Mouse (Mus musculus): ENCODE measurements around the gene Mipep.
A peak's percentile ranks its signal among the peaks of the same experiment; 100 is the strongest.

The Mipep gene

DNA sequence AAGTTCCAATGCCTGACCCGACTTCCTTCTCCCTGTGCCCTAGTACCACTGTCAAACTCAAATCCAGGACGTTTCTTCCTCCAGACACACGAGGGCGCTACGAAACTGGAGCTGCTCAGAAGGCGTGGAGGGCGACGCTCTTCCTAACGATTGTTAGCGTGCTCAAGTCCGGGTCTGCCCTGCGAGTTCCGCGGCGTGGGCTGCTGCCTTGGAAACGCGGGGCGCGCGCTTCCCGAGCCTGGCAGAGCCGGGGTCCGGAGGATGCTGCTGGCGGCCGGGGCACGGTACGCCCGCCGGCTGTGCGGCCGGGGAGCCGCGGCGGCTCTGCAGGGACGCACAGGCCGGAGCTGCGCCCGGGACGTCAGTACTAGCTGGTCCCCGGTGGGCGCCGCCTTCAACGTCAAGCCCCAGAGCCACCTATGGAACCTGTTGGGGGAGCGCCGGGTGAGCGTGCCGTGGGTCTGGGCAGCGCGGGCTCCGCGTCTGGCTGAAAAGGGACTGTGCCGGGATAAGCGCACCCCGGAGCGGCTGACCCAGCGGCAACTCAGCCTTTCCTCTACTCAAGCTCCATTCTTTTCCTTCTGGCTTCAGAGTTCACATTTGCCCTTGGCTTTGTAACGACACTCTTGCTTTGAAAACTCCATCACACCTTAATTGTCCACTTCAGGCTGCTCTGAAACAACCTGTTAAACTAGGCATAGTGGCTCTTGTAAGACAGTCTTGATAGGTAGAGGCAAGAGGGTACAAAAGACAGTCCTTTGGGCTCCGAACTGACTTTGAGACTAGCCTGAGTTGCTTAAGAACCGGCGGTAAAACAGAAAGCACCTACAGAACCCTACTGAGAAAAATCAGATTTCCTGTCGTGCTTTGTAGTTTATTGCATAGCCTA, at the start of gene Mipep:
Gene Mipep (plus strand): TSS at position 147 of the 889 bp plus-strand sequence.
- DNase-seq (ENCODE audit: extremely low spot score, low read depth, low spot score), result peak; percentile 86

DNA sequence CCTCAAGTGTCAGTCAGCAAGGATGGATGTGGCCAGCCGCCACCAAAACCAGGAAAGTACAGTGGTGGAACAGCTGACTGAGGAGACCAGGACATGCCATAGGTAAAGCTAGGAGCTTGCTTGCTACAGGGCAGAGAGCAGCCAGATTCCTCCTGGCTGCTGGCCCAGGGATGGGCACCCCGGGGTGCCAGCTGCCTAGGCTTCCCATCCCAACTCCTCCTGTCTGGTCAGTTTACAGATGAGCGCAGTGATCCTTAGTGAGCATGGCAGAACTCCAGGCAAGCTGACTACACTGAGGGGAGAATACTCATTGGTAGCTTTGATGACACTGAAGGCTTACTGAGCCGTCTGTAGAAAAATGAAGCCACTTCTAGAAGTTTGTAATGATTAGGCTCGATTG, 49.2 kb upstream of the Mipep start:
- no peak for DNase-seq (ENCODE audit: extremely low spot score, low read depth, low spot score)

DNA sequence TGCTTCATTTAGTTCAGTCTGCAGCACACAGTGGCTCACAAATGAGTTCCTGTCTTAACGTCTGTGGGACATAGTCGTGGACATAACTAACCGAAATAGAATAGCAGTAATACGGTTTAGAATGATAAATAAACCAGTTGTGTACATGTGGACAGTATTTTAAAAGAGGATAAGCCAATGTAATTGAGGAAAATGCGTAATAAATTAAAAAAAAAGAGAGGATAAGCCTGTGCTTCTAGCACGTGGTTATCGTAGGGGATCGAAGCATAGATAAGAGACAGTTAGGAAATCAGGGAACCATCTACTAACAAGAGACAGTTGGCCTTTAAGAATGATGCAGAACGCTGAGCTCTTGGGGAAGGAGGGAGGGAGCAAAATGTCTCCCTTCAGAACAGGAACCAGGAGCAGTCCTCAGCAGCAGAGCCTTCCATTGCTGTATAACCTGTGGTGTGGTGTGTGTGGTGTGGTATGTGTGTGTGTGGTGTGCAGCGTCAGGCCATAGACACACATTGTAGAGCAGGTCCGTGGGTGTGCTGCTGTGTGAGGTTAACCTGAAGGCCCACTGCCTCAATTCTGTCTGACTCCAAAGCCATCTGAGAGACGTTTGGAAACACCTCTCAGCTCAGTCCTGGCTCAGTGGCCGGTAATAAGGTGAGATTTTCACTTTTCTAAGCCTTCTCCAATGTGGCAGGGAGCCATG, 48.4 kb upstream of the Mipep start:
- no peak for DNase-seq (ENCODE audit: extremely low spot score, low read depth, low spot score)

DNA sequence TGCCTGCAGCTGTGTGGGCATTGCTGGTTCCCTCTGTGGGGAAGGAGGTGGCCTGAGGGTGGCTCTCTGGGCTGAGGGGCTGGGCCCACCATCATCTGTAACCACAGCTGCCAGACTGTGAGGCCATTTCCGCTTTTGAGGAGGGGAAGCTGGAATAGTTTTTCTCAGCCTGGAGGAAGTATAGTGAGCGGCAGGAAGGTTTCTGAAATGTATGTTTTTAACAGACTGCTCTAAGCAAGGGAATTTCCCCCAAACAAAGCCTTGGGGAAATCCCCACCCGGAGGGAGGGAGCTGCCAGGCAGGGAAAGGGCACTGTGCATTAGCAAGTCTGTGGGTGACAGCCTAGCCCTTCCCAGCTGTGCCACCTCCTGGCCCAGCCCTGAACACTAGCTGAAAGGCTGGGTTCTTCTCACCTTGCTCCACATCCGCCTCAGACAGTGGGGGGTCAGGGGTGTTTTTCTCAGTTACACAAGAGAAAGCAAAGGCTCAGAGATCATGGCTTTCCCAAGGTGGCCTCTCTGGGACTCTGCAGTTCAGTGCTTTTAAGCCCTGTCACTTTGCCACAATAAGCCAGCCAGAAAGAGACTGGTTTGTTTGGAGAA, 47.7 kb upstream of the Mipep start:
- DNase-seq (ENCODE audit: extremely low spot score, low read depth, low spot score), result peak; percentile 10

DNA sequence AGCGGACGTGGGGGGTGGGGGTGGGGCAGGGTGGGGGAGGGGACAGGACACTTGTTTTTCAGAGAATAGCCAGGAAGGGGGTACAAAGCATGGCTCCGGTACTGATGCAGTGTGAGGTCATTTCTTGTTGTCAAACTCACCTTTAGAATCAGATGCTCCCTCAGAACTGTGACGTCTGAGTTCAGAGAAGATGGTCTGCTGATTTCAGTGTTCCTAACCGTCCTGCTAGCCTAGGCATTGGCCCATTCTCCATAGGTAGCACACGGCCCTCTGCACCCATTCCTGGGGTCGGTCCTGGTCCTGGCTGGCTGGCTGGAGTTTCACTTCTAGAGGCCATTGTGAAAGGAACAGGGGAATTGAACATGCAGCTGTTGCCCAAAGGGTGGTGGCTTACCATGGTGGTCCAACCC, 47.2 kb upstream of the Mipep start:
- DNase-seq (ENCODE audit: extremely low spot score, low read depth, low spot score), result no peak

DNA sequence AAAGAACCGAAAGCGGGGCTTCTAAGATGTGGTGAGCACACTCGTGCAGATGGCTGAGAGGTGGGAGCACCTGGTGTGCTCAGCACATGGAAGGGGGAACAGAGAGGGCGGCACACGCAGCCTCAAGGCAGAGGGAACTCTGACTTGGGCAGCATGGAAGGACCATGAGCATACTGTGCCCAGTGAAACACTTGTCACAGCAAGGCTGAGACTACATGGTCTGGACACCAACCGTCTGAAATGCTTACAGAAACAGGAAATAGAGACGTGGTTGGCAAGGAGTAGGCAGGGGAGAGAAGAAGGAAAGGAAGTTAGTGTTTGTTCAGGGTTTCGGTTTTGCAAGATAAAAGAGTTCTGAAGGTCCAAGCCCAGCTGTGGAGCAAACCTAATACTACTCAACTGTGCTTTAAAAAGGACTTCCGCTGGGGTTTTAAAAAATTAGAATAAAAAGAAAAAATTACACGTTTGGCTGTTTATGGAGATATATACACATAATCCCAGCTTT, 45.9 kb upstream of the Mipep start:
- DNase-seq (ENCODE audit: extremely low spot score, low read depth, low spot score), result no peak

DNA sequence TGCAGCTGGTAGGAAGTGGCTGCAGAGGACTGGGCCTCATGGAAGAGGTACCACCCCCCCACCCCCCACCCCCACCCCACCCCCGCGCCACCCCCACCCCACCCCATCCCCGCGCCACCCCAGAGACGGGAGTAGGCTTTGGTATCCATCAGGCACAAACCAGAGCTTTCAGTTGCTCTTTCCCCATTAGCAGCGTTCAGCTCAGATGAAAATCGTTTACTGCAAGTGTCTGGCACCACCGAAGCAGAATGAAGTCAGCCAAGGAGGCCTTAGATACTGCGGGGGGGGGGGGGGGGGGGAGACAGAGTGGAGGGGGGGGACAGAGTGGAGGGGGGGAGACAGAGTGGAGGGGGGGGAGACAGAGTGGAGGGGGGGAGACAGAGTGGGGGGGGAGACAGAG, 45.2 kb upstream of the Mipep start:
- DNase-seq (ENCODE audit: extremely low spot score, low read depth, low spot score), result no peak

DNA sequence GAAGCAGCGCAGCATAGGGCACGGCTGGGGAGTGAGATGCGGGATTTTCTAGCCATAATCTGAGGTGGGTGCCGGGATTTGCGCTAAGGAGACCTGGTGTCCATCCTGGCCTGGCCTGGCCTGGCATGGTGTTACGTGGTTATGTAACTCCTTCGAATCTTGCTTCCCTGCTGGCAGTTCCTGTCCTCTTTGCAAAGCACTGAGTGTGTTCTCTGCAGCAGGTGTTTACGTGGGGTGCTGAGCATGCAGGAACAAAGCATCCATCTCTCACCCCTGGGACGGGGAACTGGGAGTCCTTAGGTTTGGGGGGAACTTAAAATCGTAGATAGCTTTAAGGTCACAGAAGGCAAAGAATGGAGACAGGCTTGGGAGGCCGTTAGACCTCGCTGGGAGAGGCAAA, 44.8 kb upstream of the Mipep start:
- DNase-seq (ENCODE audit: extremely low spot score, low read depth, low spot score), result no peak

DNA sequence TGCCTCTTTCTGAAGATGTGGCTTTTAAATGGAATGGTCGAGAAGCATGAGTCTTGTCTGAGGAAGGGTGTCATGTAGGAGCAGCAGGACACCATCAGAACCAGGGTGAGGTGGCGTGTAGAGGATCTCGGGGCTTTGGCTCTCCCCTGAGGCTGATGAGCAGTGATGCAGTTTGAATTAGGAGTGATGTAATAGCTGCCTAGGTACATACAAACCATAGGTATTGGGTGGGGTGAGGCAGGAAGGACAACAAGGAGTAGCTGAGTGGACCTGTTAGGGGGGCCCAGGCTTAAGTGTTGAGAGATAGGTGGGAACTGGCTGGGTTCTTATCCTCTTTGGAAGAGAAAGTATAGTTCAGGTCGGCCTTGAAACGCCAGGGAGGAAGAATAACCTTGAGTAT, 43.9 kb upstream of the Mipep start:
- no peak for DNase-seq (ENCODE audit: extremely low spot score, low read depth, low spot score)

DNA sequence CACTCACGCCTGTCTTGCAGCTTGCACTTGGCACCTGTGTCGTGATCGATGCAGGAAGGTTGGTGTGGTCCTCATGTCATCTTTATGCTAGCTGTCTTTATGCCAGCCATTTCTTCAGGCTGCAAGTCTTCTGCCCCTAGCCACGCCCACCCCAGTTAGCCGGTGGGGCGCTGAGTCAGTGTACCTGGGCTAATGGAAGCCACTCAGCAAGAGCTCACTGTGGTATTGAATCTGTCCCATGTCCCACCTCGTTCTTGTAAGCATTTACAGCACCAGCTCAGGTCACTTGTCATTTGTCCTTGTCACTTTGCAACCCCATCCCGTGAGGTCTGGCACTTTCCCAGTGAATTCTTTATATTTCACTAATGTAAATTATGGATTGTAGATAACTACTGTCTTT, 43.3 kb upstream of the Mipep start:
- no peak for DNase-seq (ENCODE audit: extremely low spot score, low read depth, low spot score)

DNA sequence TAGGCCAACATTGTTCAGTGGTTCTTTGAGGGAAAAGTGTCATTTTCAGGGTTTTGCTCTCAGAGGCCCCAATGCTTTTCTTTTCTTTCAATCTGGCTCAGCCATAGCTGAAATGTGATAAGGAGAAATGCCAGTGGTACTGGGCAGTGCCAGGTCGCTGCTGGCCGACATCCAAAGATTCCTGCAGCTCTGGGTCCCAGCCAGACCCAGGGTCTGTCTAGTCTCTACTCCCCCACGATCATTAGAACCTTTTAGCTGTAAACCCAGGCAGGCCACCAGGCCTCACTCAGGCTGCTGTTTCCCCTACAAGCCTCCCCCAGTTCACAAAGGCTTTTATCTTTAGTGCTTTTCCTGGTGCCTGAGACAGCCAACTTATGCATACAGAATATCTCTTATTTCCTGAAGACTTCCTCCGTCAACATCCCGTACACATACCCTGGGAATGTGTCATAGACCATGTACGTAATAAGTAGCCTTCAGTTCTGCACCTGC, 42.8 kb upstream of the Mipep start:
- no peak for DNase-seq (ENCODE audit: extremely low spot score, low read depth, low spot score)

DNA sequence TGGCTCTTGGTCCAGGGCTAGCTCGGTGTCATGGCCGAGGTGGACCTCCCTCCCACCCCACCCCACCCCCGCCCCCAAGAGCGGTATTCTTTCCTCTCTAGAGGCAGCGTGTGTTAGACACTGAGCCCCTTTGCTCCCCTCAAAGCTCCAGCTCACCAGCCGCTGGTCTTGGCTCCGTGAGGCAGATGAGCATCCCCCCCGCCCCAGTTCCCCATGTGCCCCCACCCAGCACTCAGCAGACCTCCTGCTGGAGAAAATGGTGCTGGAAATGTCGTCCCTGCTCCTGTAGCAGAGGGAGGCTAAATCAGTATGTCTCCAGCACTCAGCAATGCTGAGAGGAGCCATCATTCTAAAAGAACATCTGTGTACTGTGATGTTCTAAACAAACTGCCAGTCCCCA, 40.7 kb upstream of the Mipep start:
- no peak for DNase-seq (ENCODE audit: extremely low spot score, low read depth, low spot score)

DNA sequence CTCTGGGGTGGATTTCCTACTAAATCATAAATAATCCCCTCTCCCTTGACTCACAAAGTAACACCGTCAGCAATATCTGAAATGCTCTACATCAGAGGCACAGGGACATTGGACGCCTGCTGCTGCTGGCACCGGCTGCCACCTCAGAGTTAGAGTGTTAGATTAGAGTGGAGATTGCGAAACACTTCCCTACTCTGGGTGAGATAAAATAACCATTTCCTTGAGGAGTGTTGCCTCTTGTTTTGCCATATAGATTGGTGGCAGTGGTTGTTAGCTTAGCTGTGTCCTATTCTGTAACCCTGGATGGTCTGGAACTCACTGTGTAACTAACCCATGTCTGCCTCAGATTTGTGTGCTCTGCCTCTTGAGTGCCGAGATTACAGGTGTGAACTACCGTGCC, 39.2 kb upstream of the Mipep start:
- DNase-seq (ENCODE audit: extremely low spot score, low read depth, low spot score), result no peak

DNA sequence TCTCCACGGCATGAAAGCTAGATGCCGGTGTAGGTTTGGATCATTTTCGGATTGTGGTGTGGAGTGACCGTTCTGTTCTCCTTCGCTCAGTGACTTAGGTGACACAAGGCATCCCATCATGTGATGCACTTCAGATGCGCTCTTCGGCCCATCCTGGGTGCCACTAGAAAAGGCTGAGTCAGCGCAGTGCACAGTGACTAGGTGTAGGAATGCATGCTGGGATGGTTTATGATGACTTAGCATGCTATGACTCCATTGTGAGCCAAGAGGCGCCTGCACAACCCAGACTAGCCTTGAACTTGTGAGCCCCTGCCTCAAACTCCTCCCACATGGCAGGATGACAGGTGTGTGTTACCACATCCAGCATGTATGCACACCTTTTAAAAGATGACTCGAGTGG, 38.2 kb upstream of the Mipep start:
- DNase-seq (ENCODE audit: extremely low spot score, low read depth, low spot score), result no peak

DNA sequence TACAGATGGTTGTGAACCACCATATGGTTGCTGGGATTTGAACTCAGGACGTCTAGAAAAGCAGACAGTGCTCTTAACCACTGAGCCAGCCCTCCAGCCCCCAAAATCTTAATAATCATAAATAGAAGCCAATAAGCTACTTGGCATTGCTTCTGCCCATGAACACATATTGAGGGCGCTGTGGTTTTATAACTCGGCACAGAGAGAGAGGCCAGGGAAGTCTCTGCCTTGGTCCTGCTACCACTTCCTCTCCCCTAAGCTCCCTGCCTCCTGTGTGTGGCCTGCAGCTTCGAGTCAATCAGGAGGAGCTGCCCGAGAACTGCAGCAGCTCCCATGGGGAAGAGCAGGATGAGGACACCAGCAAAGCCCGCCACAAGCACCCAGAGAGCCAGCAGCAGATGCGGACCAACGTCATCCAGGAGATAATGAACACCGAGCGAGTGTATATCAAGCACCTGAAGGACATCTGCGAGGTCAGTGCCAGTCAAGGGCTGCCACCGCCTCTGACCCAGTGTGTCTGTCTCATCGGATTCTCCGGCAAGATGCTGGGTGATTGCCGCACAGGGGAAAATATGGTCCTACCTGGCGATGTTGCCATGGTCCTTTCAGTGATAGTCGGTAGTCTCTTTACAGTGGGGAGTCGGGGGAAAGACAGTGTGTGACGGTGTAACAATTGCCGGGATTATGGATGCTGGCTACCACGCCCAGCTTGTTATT, 37.1 kb upstream of the Mipep start:
- DNase-seq (ENCODE audit: extremely low spot score, low read depth, low spot score), result no peak

DNA sequence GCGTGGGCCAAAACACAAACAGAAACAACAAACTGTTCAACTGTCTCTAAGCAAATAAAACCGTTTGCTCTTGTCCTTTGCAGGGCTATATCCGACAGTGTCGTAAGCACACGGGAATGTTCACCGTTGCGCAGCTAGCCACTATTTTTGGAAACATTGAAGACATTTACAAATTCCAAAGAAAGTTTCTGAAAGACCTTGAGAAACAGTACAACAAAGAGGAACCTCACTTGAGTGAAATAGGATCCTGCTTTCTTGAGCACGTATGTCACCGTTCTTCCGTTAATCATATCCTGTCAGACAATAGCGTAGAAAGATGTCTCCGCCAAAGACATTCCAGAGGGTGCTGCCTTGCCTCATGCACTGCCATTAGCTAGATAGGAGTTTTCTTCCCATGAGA, 34.5 kb upstream of the Mipep start:
- DNase-seq (ENCODE audit: extremely low spot score, low read depth, low spot score), result no peak

DNA sequence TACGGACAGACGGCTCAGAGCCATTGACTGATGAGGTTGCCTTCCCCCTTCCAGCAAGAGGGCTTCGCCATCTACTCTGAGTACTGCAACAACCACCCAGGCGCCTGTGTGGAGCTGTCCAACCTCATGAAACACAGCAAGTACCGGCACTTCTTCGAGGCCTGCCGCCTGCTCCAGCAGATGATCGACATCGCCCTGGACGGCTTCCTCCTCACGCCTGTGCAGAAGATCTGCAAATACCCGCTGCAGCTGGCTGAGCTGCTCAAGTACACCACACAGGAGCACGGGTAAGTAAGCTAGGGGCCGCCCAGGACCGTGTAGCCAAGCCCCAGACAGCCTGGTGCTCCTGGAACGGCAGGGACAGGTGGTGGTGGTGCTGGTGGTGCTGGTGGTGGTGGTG, 32.8 kb upstream of the Mipep start:
- DNase-seq (ENCODE audit: extremely low spot score, low read depth, low spot score), result no peak

DNA sequence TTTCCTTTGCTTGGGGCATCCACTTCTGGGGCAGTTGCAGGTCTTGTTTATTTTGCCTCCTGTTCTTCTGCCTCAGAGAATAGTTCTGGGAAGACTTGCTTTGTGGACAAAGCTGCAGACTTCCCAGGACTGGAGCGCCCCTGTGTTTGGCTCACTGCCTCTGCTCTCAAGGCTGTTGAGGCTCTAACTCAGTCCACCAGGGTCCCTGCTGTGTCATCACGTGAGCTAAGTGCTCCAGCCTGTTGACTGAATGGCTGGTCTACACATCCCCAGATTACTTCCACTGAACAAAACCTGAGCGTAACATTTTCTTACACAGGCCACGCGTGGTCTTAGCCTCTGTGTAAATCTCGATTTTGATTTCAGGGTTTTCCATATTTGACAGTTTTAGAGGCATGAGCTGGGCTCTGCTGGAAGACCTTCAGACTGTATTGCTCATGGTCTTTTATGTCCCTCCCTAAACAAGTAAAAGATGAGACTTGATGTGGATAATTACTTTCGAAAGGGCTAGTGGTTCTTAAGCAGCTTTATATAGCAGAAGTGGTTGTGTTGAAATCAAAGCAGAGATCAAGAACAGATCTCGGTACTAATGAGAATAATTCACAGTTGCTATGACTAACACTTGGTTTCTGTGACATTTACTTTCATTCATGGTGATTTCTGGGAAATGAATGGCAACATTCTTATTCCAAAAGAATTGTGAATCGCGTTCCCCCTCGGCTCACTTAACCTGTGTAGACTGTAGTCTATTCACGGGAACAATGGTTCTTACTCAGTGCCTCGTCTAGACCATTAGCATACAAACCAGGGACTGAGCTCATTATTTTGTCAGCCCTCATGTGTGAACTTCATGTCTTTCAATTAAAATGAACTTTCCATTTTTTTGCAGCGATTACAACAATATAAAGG, 31.2 kb upstream of the Mipep start:
- no peak for DNase-seq (ENCODE audit: extremely low spot score, low read depth, low spot score)

DNA sequence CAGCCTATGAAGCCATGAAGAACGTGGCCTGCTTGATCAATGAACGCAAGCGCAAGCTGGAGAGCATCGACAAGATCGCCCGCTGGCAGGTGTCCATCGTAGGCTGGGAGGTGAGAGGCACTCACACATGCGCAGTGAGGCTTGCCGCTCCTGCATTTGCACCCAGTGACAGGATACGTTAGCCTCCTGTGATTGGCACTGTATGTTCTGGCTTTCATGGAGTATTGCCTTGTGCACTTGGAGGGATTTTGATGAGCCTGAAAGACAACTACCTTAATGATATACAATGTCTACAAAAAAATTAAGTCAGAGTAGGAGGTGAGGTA, 30.6 kb upstream of the Mipep start:
- DNase-seq (ENCODE audit: extremely low spot score, low read depth, low spot score), result no peak

DNA sequence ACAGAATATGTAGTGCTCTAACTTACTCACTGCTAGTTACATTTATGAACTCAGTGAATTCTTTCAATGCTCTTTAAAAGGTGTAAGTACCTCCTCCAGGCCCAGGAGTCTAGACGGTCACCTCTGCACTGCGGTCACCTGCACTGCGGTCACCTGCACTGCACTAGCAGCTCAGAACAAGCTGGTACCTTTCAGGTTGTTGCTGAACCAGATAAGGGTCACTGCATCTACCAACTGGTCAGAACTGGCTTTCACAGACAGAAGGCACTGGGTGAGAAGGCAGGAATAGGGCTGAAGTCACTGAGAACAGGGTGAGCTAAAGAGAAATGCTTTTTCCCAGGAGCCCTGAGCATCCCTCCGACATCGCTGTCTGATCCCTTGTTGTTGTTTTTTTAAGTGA, 29.7 kb upstream of the Mipep start:
- no peak for DNase-seq (ENCODE audit: extremely low spot score, low read depth, low spot score)

All from hindlimb bud, embryonic 11.5 days (tissue).